Mouse (Mus musculus) C2C12 (cell line): Measurements from ENCODE around the gene Pappa2.

Experiments
- CEBPB ChIP-seq: IDR thresholded peaks from one replicate; pipeline ENCODE4 v1.6.1; 2011; ENCODE audit warnings: low read depth, mild to moderate bottlenecking, control low read depth, moderate library complexity
- CTCF ChIP-seq: IDR thresholded peaks from one replicate; pipeline ENCODE4 v1.5.1; 2011; ENCODE audit not compliant: control insufficient read depth, insufficient read depth, insufficient read length
- FOSL1 ChIP-seq: IDR thresholded peaks from one replicate; pipeline ENCODE4 v1.8.0; 2011; ENCODE audit warnings: mild to moderate bottlenecking, low read length; ENCODE audit not compliant: poor library complexity, insufficient read depth, severe bottlenecking
- MAX ChIP-seq: IDR thresholded peaks from one replicate; pipeline ENCODE4 v1.6.1; 2011; ENCODE audit warnings: mild to moderate bottlenecking, control low read depth
- MYOD1 ChIP-seq: IDR thresholded peaks from one replicate; pipeline ENCODE4 v1.6.1; 2011; ENCODE audit warnings: low read depth; ENCODE audit not compliant: control insufficient read depth, insufficient read length
- MYOG ChIP-seq: IDR thresholded peaks from one replicate; pipeline ENCODE4 v1.6.1; 2011; ENCODE audit not compliant: control insufficient read depth, insufficient read length; ENCODE audit errors: extremely low read depth
- USF1 ChIP-seq: IDR thresholded peaks from one replicate; pipeline ENCODE4 v1.6.1; 2011; ENCODE audit warnings: low read depth, mild to moderate bottlenecking, control low read depth, moderate library complexity

GRCm38 (mm10) chr1:159014940-159015660, 34.8 kb upstream of the Pappa2 start:
- TF ChIP-seq CTCF (no peak), CEBPB (no peak), MAX (no peak), MYOG (no peak), USF1 (no peak), FOSL1 (no peak), MYOD1 (no peak)
